Mouse (Mus musculus) C2C12 (cell line): ENCODE measurements around the gene Hddc3. TPM values are rescaled to one million over a fixed set of nuclear protein-coding genes. Genes with fewer than 3 reads are reported as not detected.
A peak's percentile ranks its signal among the peaks of the same experiment; 100 is the strongest.

Source experiments
- H3K27me3 ChIP-seq: one replicate; pipeline ENCODE4 v1.6.1; 2011; ENCODE audit not compliant: control insufficient read depth, insufficient read depth, insufficient read length
- H3K36me3 ChIP-seq: one replicate; pipeline ENCODE4 v1.6.1; 2011; ENCODE audit not compliant: control insufficient read depth, insufficient read depth
- H3K4me3 ChIP-seq: one replicate; pipeline ENCODE4 v1.5.1; 2011; ENCODE audit warnings: mild to moderate bottlenecking, control low read depth; ENCODE audit not compliant: poor library complexity, insufficient read depth, severe bottlenecking
- H3K79me2 ChIP-seq: one replicate; pipeline ENCODE4 v1.6.1; 2011; ENCODE audit not compliant: control insufficient read depth, insufficient read depth
- H3K79me3 ChIP-seq: one replicate; pipeline ENCODE4 v1.6.1; 2011; ENCODE audit warnings: low read depth, control low read depth
- H3ac ChIP-seq: one replicate; pipeline ENCODE3; 2011; ENCODE audit warnings: low read depth; ENCODE audit not compliant: control insufficient read depth, insufficient read length
- CEBPB ChIP-seq: IDR thresholded peaks from one replicate; pipeline ENCODE4 v1.6.1; 2011; ENCODE audit warnings: low read depth, mild to moderate bottlenecking, control low read depth, moderate library complexity
- CTCF ChIP-seq: IDR thresholded peaks from one replicate; pipeline ENCODE4 v1.5.1; 2011; ENCODE audit not compliant: control insufficient read depth, insufficient read depth, insufficient read length
- FOSL1 ChIP-seq: IDR thresholded peaks from one replicate; pipeline ENCODE4 v1.8.0; 2011; ENCODE audit warnings: mild to moderate bottlenecking, low read length; ENCODE audit not compliant: poor library complexity, insufficient read depth, severe bottlenecking
- MAX ChIP-seq: IDR thresholded peaks from one replicate; pipeline ENCODE4 v1.6.1; 2011; ENCODE audit warnings: mild to moderate bottlenecking, control low read depth
- MYOD1 ChIP-seq: IDR thresholded peaks from one replicate; pipeline ENCODE4 v1.6.1; 2011; ENCODE audit warnings: low read depth; ENCODE audit not compliant: control insufficient read depth, insufficient read length
- MYOG ChIP-seq: IDR thresholded peaks from one replicate; pipeline ENCODE4 v1.6.1; 2011; ENCODE audit not compliant: control insufficient read depth, insufficient read length; ENCODE audit errors: extremely low read depth
- USF1 ChIP-seq: IDR thresholded peaks from one replicate; pipeline ENCODE4 v1.6.1; 2011; ENCODE audit warnings: low read depth, mild to moderate bottlenecking, control low read depth, moderate library complexity
- long read RNA-seq, 2 experiments: library from polyadenylated mRNA; unstranded; transcript quantifications; one replicate each; pipeline ENCODE4 v2.0.0; 2019 to 2020
- polyA plus RNA-seq: library from polyadenylated mRNA; unstranded; fragments of >200 nt; fragmentation: generic; extraction: Trizol; gene quantifications from one replicate; pipeline ENCODE4 v1.2.1, GENCODE M21; 2012; ENCODE audit warnings: missing spikeins

The Hddc3 gene
- 55.9 TPM for polyA plus RNA-seq
- long read RNA-seq, experiment 1, transcript Hddc3-201 (4 exons, 1,510 nt): major isoform, 24 of 35 reads
- long read RNA-seq, experiment 1, partial matches to known transcripts: 6 of 35 reads
- long read RNA-seq, experiment 1, other reads (novel, unspliced or antisense): 4 of 35 reads
- long read RNA-seq, experiment 2, transcript Hddc3-201 (4 exons, 1,510 nt): major isoform, 5 of 7 reads
- long read RNA-seq, experiment 2, partial matches to known transcripts: 0 of 7 reads
- long read RNA-seq, experiment 2, other reads (novel, unspliced or antisense): 2 of 7 reads

DNA sequence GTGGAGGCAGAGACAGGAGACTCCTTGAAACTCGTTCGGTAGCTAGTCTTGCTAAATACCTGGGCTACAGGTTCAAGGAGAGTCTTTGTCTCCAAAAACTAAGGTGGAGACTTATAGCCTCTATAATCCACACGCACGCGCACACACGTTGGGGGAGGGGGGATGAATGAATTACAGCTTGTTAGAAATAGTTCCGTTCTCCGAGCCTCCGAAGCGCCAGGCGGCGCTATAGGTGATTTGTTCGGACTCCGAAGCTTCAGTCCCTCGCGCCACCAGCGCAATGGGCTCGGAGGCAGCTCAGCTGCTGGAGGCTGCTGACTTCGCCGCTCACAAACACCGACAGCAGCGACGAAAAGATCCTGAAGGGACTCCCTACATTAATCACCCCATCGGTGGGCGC lies at the start of gene Hddc3:
TSS of gene Hddc3 (plus strand) at position 247 of the 400 bp plus-strand sequence.
- TF ChIP-seq CTCF (peak; percentile 45), MYOD1 (no peak)
- Histone ChIP-seq H3ac (peak within 1 kb of the TSS; percentile 81), H3K79me2 (peaks cover 16% of the 10 kb centered on the region), H3K79me3 (peaks cover 4% of the 10 kb centered on the region), H3K36me3 (peaks cover 4% of the 10 kb centered on the region), H3K4me3 (peak within 1 kb of the TSS; percentile 21), H3K27me3 (no peaks in the 10 kb centered on the region)

DNA sequence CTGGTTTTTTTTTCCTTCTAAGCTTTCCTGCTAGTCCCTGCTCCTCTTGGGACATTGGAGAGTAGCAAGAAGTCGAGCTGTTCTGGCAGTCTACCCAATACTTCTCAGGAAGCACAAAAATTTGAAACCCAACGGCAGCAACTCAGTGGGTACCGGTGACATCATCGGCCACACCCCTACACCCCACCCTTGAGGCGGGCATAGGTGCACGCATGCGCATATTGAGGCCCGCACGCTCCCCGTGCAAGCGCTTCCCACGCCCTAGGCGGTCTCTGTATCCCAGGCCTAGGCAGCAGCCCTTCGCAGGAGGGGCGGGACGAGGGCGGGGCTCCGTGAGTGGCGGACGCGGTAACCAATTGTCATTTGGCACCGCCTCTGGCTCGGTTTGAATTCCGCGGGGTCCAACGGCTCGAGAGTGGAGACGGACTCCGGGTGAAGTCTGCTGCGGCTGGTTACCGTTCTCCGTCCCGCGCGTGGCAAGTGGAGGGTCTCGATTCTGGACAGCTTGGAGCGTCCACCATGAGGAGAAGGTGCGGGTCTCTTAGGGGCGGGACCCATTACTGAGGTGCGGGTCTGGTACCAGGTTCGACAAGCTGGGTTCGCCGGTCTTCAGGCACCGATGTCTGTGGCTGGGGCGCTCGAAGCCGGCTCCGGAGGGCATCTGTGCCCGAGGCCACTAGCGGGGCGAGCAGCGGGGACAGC lies 48.7 kb upstream of the Hddc3 start, which contains the start of gene Prc1:
TSS of gene Prc1 (plus strand) at position 389 of the 702 bp plus-strand sequence.
- H3ac ChIP-seq: peak within 1 kb of the TSS; percentile 98
- H3K4me3 ChIP-seq: peak within 1 kb of the TSS; percentile 65
- TF ChIP-seq CEBPB (no peak), MYOD1 (no peak), MAX (no peak), USF1 (no peak), FOSL1 (no peak), MYOG (no peak), CTCF (no peak)
- no peaks in the 10 kb centered on the region for H3K27me3 ChIP-seq
- H3K79me2 ChIP-seq: peaks cover 51% of the 10 kb centered on the region
- H3K79me3 ChIP-seq: peaks cover 29% of the 10 kb centered on the region
- no peaks in the 10 kb centered on the region for H3K36me3 ChIP-seq

DNA sequence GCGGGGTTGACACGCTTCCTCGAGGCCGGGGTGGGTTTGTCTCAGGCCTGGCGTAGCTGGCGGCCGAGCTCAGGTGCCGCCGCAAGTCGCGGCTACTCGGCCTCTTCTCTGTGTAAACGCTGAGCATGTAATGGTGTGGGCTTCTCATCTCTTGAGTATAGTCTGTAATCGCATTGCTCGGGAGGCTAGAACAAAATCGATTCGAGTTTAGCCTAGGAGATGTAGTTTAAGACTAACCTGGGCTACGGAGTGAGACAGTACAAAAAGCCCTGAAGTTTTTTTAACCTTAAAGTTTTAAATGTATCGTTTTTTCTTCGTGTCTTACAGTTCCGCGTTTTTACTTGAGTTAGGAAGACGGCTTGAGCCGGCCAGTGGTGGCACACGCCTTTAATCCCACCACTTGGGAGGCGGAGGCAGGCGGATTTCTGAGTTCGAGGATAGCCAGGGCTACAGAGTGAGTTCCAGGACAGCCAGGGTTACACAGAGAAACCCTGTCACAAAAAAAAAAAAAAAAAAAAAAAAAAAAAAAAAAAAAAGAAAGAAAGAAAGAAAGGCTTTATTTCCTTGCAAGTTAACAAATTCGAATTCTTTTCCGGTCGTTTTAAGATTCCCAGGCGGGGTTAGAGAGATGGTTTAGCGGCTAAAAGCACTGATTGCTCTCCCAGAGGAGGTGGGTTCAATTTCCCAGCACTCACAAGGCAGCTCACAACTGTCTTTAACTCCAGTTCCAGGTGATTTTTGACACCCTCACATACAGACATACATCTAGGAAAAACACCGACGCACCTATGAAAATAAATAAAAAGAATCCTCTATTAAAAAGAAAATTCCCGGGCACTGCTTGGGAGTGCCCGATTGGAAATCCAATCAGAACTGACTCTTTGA lies 47.9 kb upstream of the Hddc3 start:
- H3K79me3 ChIP-seq: peaks cover 37% of the 10 kb centered on the region
- peaks cover 59% of the 10 kb centered on the region for H3K79me2 ChIP-seq
- peak overlapping the region; percentile 98 for H3ac ChIP-seq
- peaks cover 2% of the 10 kb centered on the region for H3K36me3 ChIP-seq
- H3K27me3 ChIP-seq: no peaks in the 10 kb centered on the region
- no peak for TF ChIP-seq MYOG
- no peak for TF ChIP-seq MYOD1
- TF ChIP-seq CTCF: no peak
- TF ChIP-seq USF1: no peak
- TF ChIP-seq MAX: no peak
- TF ChIP-seq CEBPB: no peak
- no peak for TF ChIP-seq FOSL1
- H3K4me3 ChIP-seq: peak overlapping the region; percentile 65

DNA sequence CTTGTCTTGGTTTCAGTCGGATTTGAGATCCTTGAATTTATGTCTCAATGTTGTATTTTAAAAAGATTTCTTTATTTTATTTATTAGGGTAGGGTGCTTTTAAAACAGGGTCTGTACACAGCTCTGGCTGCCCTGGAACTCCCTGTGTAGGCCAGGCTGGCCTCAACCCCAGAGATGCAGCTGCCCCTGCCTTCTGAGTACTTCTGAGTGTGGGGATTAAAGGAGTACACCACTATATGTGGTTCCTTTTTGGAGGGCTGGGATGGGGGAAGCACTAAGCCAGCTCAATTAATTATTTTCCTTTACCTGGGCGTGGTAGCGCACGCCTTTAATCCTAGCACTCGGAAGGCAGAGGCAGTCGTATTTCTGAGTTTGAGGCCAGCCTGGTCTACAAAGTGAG lies 46.4 kb upstream of the Hddc3 start:
- Histone ChIP-seq H3K27me3 (no peaks in the 10 kb centered on the region), H3K36me3 (peaks cover 16% of the 10 kb centered on the region), H3ac (no peak overlapping the region), H3K4me3 (no peak overlapping the region), H3K79me2 (peaks cover 73% of the 10 kb centered on the region), H3K79me3 (peaks cover 48% of the 10 kb centered on the region)
- TF ChIP-seq MAX: no peak
- no peak for TF ChIP-seq CEBPB
- no peak for TF ChIP-seq USF1
- no peak for TF ChIP-seq MYOG
- TF ChIP-seq FOSL1: no peak
- TF ChIP-seq CTCF: no peak
- TF ChIP-seq MYOD1: no peak

DNA sequence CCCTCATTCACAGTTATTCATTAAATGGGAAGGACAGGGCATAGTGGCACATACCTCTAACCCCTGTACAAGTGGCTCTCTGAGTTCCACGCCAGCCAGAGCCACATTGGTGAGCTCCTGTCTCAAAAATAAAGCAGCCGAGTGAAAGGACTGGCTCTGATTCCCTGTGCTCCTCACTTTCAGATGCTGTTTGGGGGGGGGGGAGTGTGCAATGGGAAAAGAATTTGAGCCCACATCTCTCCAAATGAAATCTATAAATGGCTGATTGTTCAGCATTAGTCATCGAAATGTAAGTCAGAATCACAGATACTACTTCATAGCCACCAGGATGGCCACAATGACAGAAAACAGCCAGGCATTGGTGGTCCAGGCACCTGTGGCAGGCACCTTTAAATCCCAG lies 45.9 kb upstream of the Hddc3 start:
- Histone ChIP-seq H3K79me2 (peaks cover 79% of the 10 kb centered on the region), H3K36me3 (peaks cover 21% of the 10 kb centered on the region), H3K79me3 (peaks cover 48% of the 10 kb centered on the region), H3K27me3 (no peaks in the 10 kb centered on the region), H3K4me3 (no peak overlapping the region), H3ac (no peak overlapping the region)
- no peak for TF ChIP-seq CEBPB
- TF ChIP-seq CTCF: no peak
- TF ChIP-seq MYOG: no peak
- no peak for TF ChIP-seq USF1
- TF ChIP-seq MAX: no peak
- TF ChIP-seq FOSL1: no peak
- TF ChIP-seq MYOD1: no peak
